Mouse (Mus musculus): ENCODE data around the gene Glt1d1. TPM values are rescaled to one million over a fixed set of nuclear protein-coding genes. Genes with fewer than 3 reads are reported as not detected.
A peak's percentile ranks its signal among the peaks of the same experiment; 100 is the strongest.

The Glt1d1 gene
- total RNA-seq, 1 experiment from 2014 or later, result 0.35 TPM

- peak; percentile 74 for ATAC-seq (ENCODE audit: extremely low read depth, insufficient number of reproducible peaks, low FRiP score, poor library complexity, severe bottlenecking)
These were observed 7.4 kb upstream of the Glt1d1 start for GRCm38 (mm10) chr5:127624427-127625213.

- ATAC-seq (ENCODE audit: extremely low read depth, insufficient number of reproducible peaks, low FRiP score, poor library complexity, severe bottlenecking), result no peak
These were observed 4.8 kb upstream of the Glt1d1 start for GRCm38 (mm10) chr5:127627242-127627641.

GRCm38 (mm10) chr5:127631671-127632070, 391 bp upstream of the Glt1d1 start:
- no peak for ATAC-seq (ENCODE audit: extremely low read depth, insufficient number of reproducible peaks, low FRiP score, poor library complexity, severe bottlenecking)

- no peak for ATAC-seq (ENCODE audit: extremely low read depth, insufficient number of reproducible peaks, low FRiP score, poor library complexity, severe bottlenecking)
These were observed 1.1 kb downstream of the Glt1d1 start for GRCm38 (mm10) chr5:127633188-127633587.

- ATAC-seq (ENCODE audit: extremely low read depth, insufficient number of reproducible peaks, low FRiP score, poor library complexity, severe bottlenecking), result no peak
These were observed 1.6 kb downstream of the Glt1d1 start for GRCm38 (mm10) chr5:127633666-127634065.

GRCm38 (mm10) chr5:127637622-127638021, 5.6 kb downstream of the Glt1d1 start:
- no peak for ATAC-seq (ENCODE audit: extremely low read depth, insufficient number of reproducible peaks, low FRiP score, poor library complexity, severe bottlenecking)

- no peak for ATAC-seq (ENCODE audit: extremely low read depth, insufficient number of reproducible peaks, low FRiP score, poor library complexity, severe bottlenecking)
These were observed 6.1 kb downstream of the Glt1d1 start for GRCm38 (mm10) chr5:127638177-127638576.

- no peak for ATAC-seq (ENCODE audit: extremely low read depth, insufficient number of reproducible peaks, low FRiP score, poor library complexity, severe bottlenecking)
These were observed 7.1 kb downstream of the Glt1d1 start for GRCm38 (mm10) chr5:127639067-127639605.

- no peak for ATAC-seq (ENCODE audit: extremely low read depth, insufficient number of reproducible peaks, low FRiP score, poor library complexity, severe bottlenecking)
These were observed 7.6 kb downstream of the Glt1d1 start for GRCm38 (mm10) chr5:127639635-127640034.

- ATAC-seq (ENCODE audit: extremely low read depth, insufficient number of reproducible peaks, low FRiP score, poor library complexity, severe bottlenecking), result no peak
These were observed 8.3 kb downstream of the Glt1d1 start for GRCm38 (mm10) chr5:127640359-127640758.

GRCm38 (mm10) chr5:127641185-127641958, 9.3 kb downstream of the Glt1d1 start:
- no peak for ATAC-seq (ENCODE audit: extremely low read depth, insufficient number of reproducible peaks, low FRiP score, poor library complexity, severe bottlenecking)

GRCm38 (mm10) chr5:127648046-127648445, 16.0 kb downstream of the Glt1d1 start:
- no peak for ATAC-seq (ENCODE audit: extremely low read depth, insufficient number of reproducible peaks, low FRiP score, poor library complexity, severe bottlenecking)

GRCm38 (mm10) chr5:127649077-127649476, 17.0 kb downstream of the Glt1d1 start:
- ATAC-seq (ENCODE audit: extremely low read depth, insufficient number of reproducible peaks, low FRiP score, poor library complexity, severe bottlenecking), result peak; percentile 70; the same call in 1 of the 2 replicates

GRCm38 (mm10) chr5:127658257-127658656, 26.2 kb downstream of the Glt1d1 start:
- ATAC-seq (ENCODE audit: extremely low read depth, insufficient number of reproducible peaks, low FRiP score, poor library complexity, severe bottlenecking), result no peak

- no peak for ATAC-seq (ENCODE audit: extremely low read depth, insufficient number of reproducible peaks, low FRiP score, poor library complexity, severe bottlenecking)
These were observed 27.2 kb downstream of the Glt1d1 start for GRCm38 (mm10) chr5:127659312-127659711.

- no peak for ATAC-seq (ENCODE audit: extremely low read depth, insufficient number of reproducible peaks, low FRiP score, poor library complexity, severe bottlenecking)
These were observed 28.2 kb downstream of the Glt1d1 start for GRCm38 (mm10) chr5:127660267-127660666.

GRCm38 (mm10) chr5:127660979-127661378, 28.9 kb downstream of the Glt1d1 start:
- no peak for ATAC-seq (ENCODE audit: extremely low read depth, insufficient number of reproducible peaks, low FRiP score, poor library complexity, severe bottlenecking)

- no peak for ATAC-seq (ENCODE audit: extremely low read depth, insufficient number of reproducible peaks, low FRiP score, poor library complexity, severe bottlenecking)
These were observed 41.9 kb downstream of the Glt1d1 start for GRCm38 (mm10) chr5:127673913-127674312.

- no peak for ATAC-seq (ENCODE audit: extremely low read depth, insufficient number of reproducible peaks, low FRiP score, poor library complexity, severe bottlenecking)
These were observed 45.5 kb downstream of the Glt1d1 start for GRCm38 (mm10) chr5:127677561-127677960.

- ATAC-seq (ENCODE audit: extremely low read depth, insufficient number of reproducible peaks, low FRiP score, poor library complexity, severe bottlenecking), result no peak
These were observed 46.4 kb downstream of the Glt1d1 start for GRCm38 (mm10) chr5:127678501-127678900.

All from neutrophil, adult 5-6 weeks (primary cell).